Mouse (Mus musculus) limb, embryonic 12.5 days (tissue): ENCODE results near the gene Zc3h12c. TPM values are rescaled to one million over a fixed set of nuclear protein-coding genes. Genes with fewer than 3 reads are reported as not detected.

ENCODE experiments used
- ATAC-seq: fragments of 200-750 bp; cut with Nextera tagmentation; 2 replicates; pipeline ENCODE4 v1.8.0; 2017; ENCODE audit warnings: low read depth, moderate TSS enrichment; ENCODE audit not compliant: insufficient number of reproducible peaks, insufficient read depth, low FRiP score, low TSS enrichment
- H3K27ac ChIP-seq: fragments of 300-500 bp; sonication (generic); 2 replicates; pipeline ENCODE4 v1.5.1; 2016; ENCODE audit warnings: mild to moderate bottlenecking, moderate library complexity
- H3K27me3 ChIP-seq: fragments of 300-500 bp; sonication (generic); 2 replicates; pipeline ENCODE4 v1.6.1; 2016; ENCODE audit warnings: mild to moderate bottlenecking, moderate library complexity
- H3K36me3 ChIP-seq: fragments of 300-500 bp; sonication (generic); 2 replicates; pipeline ENCODE4 v1.6.1; 2016; ENCODE audit warnings: mild to moderate bottlenecking, moderate library complexity
- H3K4me1 ChIP-seq: fragments of 300-500 bp; sonication (generic); replicated peaks from 2 replicates; pipeline ENCODE4 v1.6.1; 2016
- H3K4me2 ChIP-seq: fragments of 300-500 bp; sonication (generic); 2 replicates; pipeline ENCODE4 v1.6.1; 2016; ENCODE audit warnings: mild to moderate bottlenecking, moderate library complexity
- H3K4me3 ChIP-seq: fragments of 300-500 bp; sonication (generic); replicated peaks from 2 replicates; pipeline ENCODE4 v1.5.1; 2016; ENCODE audit warnings: mild to moderate bottlenecking
- H3K9ac ChIP-seq: fragments of 300-500 bp; sonication (generic); replicated peaks from 2 replicates; pipeline ENCODE4 v1.6.1; 2016; ENCODE audit warnings: mild to moderate bottlenecking, moderate library complexity
- H3K9me3 ChIP-seq: fragments of 300-500 bp; sonication (generic); 2 replicates; pipeline ENCODE4 v1.6.1; 2016; ENCODE audit warnings: mild to moderate bottlenecking, moderate library complexity
- WGBS: fragments of 180-500 bp; shearing (Covaris S2); methylation state at CpG from one replicate; pipeline ENCODE4 v1.1.7; 2016; 5-methylcytosine and 5-hydroxymethylcytosine counted together
- polyA plus RNA-seq: library from polyadenylated mRNA; unstranded; fragments of >200 nt; fragmentation: Nextera tagmentation; extraction: Ambion mirVana; gene quantifications from 2 replicates; pipeline ENCODE4 v1.2.1, GENCODE M21; 2016

Gene Zc3h12c
- polyA plus RNA-seq, 1 experiment from 2014 or later: 2.8 TPM

GRCm38 (mm10) chr9:52148311-52148710 is 20.1 kb downstream of the Zc3h12c start:
- 85% methylated on average over 3 of the region's 3 CpGs for WGBS
- ATAC-seq: no peak
- Histone ChIP-seq H3K27me3 (no peaks in the 10 kb centered on the region), H3K4me1 (peaks cover 30% of the 10 kb centered on the region), H3K4me3 (0 out of 2 replicates have a peak overlapping the region, but pooled peaks have one; percentile 3), H3K9ac (no peak overlapping the region), H3K9me3 (no peaks in the 10 kb centered on the region), H3K27ac (peak overlapping the region; percentile 74; the same call in 1 of the 2 replicates), H3K4me2 (peak overlapping the region; percentile 37; the same call in 1 of the 2 replicates), H3K36me3 (peaks cover 4% of the 10 kb centered on the region; the same call in 1 of the 2 replicates)

DNA sequence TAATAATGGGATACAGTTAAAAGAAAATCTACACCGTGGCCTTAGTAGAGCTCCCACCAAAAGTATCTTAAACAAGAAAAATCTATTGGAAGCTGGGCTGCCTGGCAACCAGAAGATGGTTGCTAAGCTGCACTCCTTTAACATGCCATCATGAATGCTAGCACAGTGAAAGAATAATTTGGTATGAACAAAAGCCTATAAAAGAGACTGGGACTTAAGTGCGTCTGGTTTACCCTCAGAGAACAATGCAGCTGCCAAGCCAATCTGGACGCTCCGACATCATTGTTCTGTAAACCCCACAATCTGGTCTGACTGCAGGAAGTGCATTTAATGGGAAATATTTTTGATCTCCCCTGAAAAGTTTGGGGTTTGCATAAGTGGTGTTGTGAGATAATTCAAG is 22.1 kb downstream of the Zc3h12c start:
- Histone ChIP-seq H3K9me3 (no peaks in the 10 kb centered on the region), H3K4me2 (no peak overlapping the region), H3K9ac (no peak overlapping the region), H3K27ac (no peak overlapping the region), H3K36me3 (peaks cover 4% of the 10 kb centered on the region; the same call in 1 of the 2 replicates), H3K4me1 (peaks cover 20% of the 10 kb centered on the region), H3K27me3 (no peaks in the 10 kb centered on the region), H3K4me3 (no peak overlapping the region)
- no peak for ATAC-seq
- WGBS: 56% methylated on average over 4 of the region's 4 CpGs

DNA sequence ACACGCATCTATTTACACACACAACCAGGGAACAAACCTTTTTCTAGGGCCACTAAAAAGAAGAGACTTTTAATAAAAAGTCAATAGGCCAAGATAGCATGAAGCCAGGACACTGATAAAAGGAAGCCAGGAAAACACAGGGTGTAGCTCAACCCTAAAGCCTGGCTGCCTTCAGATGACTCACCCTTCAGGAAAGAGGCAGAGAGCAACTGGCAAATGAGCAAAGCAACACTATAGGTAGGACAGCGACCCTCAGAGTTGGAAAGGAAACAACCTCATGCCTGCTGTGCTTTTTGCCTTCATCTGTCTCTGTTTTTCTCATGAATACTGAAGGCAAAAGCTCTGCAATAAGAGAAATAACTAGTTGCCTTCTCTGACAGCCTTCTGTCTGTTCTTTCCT is 35.6 kb downstream of the Zc3h12c start:
- 0 out of 2 replicates have a peak, but pooled peaks cover 3% of the 10 kb centered on the region for H3K36me3 ChIP-seq
- H3K4me2 ChIP-seq: no peak overlapping the region
- H3K4me3 ChIP-seq: no peak overlapping the region
- H3K9me3 ChIP-seq: no peaks in the 10 kb centered on the region
- no peaks in the 10 kb centered on the region for H3K27me3 ChIP-seq
- no peaks in the 10 kb centered on the region for H3K4me1 ChIP-seq
- H3K9ac ChIP-seq: no peak overlapping the region
- 85% methylated on average over 2 of the region's 2 CpGs for WGBS
- no peak overlapping the region for H3K27ac ChIP-seq
- no peak for ATAC-seq

- no peaks in the 10 kb centered on the region for H3K4me1 ChIP-seq
- WGBS: 67% methylated on average over 4 of the region's 4 CpGs
- H3K27ac ChIP-seq: no peak overlapping the region
- no peaks in the 10 kb centered on the region for H3K27me3 ChIP-seq
- peaks cover 8% of the 10 kb centered on the region for H3K36me3 ChIP-seq
- no peak for ATAC-seq
- no peak overlapping the region for H3K4me3 ChIP-seq
- no peak overlapping the region for H3K9ac ChIP-seq
- no peak overlapping the region for H3K4me2 ChIP-seq
- no peaks in the 10 kb centered on the region for H3K9me3 ChIP-seq
Observed at GRCm38 (mm10) chr9:52130348-52130747, 38.0 kb downstream of the Zc3h12c start.

DNA sequence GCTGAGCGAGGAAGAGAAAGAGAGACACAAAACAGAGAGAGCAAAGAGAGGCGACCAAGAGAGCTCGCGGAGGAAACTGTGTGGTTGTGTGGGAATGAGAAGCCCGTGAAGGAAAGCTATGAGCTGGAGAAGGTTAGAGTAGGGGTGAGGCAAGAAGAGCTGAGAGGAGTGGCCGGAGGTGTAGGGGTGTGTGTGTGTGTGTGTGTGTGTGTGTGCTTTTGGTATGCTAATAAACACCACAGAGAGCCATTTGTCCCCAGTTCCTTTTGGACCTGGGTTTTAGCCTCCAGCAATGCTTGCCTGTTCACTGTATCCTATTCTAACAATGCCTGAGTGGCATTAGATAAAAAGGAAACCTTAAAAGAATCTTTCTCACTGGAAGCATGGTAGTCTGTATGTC is 43.1 kb downstream of the Zc3h12c start:
- Histone ChIP-seq H3K36me3 (peaks cover 13% of the 10 kb centered on the region), H3K4me3 (no peak overlapping the region), H3K27me3 (no peaks in the 10 kb centered on the region), H3K4me1 (no peaks in the 10 kb centered on the region), H3K9ac (no peak overlapping the region), H3K9me3 (no peaks in the 10 kb centered on the region), H3K27ac (no peak overlapping the region), H3K4me2 (no peak overlapping the region)
- WGBS: 94% methylated on average over 6 of the region's 6 CpGs
- ATAC-seq: no peak

- no peak overlapping the region for H3K27ac ChIP-seq
- H3K4me3 ChIP-seq: no peak overlapping the region
- H3K4me2 ChIP-seq: no peak overlapping the region
- H3K9me3 ChIP-seq: no peaks in the 10 kb centered on the region
- 86% methylated on average over 4 of the region's 4 CpGs for WGBS
- no peak for ATAC-seq
- H3K4me1 ChIP-seq: no peaks in the 10 kb centered on the region
- H3K9ac ChIP-seq: no peak overlapping the region
- no peaks in the 10 kb centered on the region for H3K27me3 ChIP-seq
- H3K36me3 ChIP-seq: peaks cover 37% of the 10 kb centered on the region
Observed at GRCm38 (mm10) chr9:52119212-52119611, 49.2 kb downstream of the Zc3h12c start.

DNA sequence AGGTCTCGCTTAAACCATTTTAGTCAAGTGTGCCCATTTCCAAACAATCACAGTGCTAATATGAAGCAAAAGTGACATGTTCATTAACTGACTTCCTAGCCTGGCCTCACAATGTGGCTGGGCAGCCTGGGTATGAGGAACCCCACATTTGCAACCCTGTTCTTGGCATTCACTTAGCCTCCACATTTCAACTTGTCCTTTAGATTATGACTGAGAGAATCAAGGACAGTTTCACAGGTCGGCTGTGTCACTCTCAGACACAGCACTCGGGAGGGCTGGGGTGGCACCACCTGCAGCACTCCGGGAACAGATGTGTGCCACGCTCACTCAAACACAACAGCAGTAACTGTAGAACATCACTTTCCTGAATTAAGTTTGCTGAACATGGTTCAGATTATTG is 55.3 kb downstream of the Zc3h12c start:
- WGBS: 88% methylated on average over 5 of the region's 5 CpGs
- H3K4me1 ChIP-seq: no peaks in the 10 kb centered on the region
- H3K27ac ChIP-seq: no peak overlapping the region
- no peaks in the 10 kb centered on the region for H3K27me3 ChIP-seq
- H3K36me3 ChIP-seq: peaks cover 19% of the 10 kb centered on the region
- no peak overlapping the region for H3K4me2 ChIP-seq
- no peak for ATAC-seq
- H3K9ac ChIP-seq: no peak overlapping the region
- no peak overlapping the region for H3K4me3 ChIP-seq
- no peaks in the 10 kb centered on the region for H3K9me3 ChIP-seq

- no peaks in the 10 kb centered on the region for H3K27me3 ChIP-seq
- H3K4me3 ChIP-seq: no peak overlapping the region
- no peak overlapping the region for H3K27ac ChIP-seq
- H3K4me2 ChIP-seq: no peak overlapping the region
- H3K9me3 ChIP-seq: no peaks in the 10 kb centered on the region
- ATAC-seq: no peak
- H3K4me1 ChIP-seq: no peaks in the 10 kb centered on the region
- H3K9ac ChIP-seq: no peak overlapping the region
- peaks cover 6% of the 10 kb centered on the region for H3K36me3 ChIP-seq
- WGBS: 58% methylated on average over 3 of the region's 3 CpGs
Observed at GRCm38 (mm10) chr9:52110738-52111137, 57.6 kb downstream of the Zc3h12c start.

DNA sequence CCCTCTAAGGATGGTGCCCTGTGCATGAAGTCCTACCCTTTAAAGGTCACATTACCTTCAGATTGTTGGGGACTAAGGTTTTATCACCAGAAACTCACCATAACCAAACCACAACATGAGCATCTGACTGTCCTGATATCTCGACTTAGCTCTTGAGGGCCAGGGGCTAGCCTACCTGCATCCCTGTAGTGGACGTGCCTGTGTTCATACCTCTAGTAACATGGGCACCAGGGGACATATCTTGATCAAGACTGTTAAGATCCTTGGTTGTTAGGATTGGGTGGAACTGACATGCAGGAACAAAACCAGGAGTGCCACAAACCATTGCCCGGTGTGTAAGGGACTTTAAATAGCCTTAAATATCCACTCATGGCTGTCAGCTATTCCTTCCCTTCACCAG is 61.2 kb downstream of the Zc3h12c start:
- no peaks in the 10 kb centered on the region for H3K27me3 ChIP-seq
- WGBS: 97% methylated on average over 3 of the region's 3 CpGs
- no peak overlapping the region for H3K4me3 ChIP-seq
- H3K4me1 ChIP-seq: peaks cover 9% of the 10 kb centered on the region; the same call in 1 of the 2 replicates
- no peak for ATAC-seq
- H3K4me2 ChIP-seq: no peak overlapping the region
- no peaks in the 10 kb centered on the region for H3K9me3 ChIP-seq
- no peak overlapping the region for H3K27ac ChIP-seq
- H3K36me3 ChIP-seq: no peaks in the 10 kb centered on the region
- no peak overlapping the region for H3K9ac ChIP-seq

DNA sequence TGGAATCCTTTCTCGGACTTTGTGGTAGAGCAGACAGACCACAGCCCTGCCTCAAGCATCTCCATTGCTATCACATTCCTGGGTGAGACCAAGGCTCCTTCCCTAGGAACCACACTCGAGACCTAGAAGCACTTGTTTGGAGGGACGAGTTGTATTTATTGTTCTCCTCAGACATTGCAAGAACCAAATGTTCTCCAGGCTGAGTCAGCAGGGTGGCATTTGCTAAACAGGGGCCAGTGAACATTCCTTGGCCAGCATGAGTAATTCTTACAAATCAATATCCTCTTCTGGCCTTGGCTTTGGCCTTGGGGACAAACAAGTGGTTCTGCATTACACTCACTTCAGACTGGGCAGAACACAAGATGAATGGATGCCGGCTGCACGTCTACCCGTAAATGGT is 62.9 kb downstream of the Zc3h12c start:
- Histone ChIP-seq H3K4me1 (peaks cover 13% of the 10 kb centered on the region; the same call in 1 of the 2 replicates), H3K36me3 (no peaks in the 10 kb centered on the region), H3K4me3 (no peak overlapping the region), H3K27ac (no peak overlapping the region), H3K9ac (no peak overlapping the region), H3K4me2 (no peak overlapping the region), H3K27me3 (no peaks in the 10 kb centered on the region), H3K9me3 (no peaks in the 10 kb centered on the region)
- WGBS: 86% methylated on average over 6 of the region's 6 CpGs
- ATAC-seq: no peak

- no peak overlapping the region for H3K9ac ChIP-seq
- H3K4me3 ChIP-seq: no peak overlapping the region
- ATAC-seq: no peak
- H3K27me3 ChIP-seq: no peaks in the 10 kb centered on the region
- peaks cover 13% of the 10 kb centered on the region; the same call in 1 of the 2 replicates for H3K4me1 ChIP-seq
- no peaks in the 10 kb centered on the region for H3K36me3 ChIP-seq
- 65% methylated on average over 8 of the region's 8 CpGs for WGBS
- H3K27ac ChIP-seq: no peak overlapping the region
- H3K4me2 ChIP-seq: no peak overlapping the region
- no peaks in the 10 kb centered on the region for H3K9me3 ChIP-seq
Observed at GRCm38 (mm10) chr9:52104225-52104615, 64.2 kb downstream of the Zc3h12c start.

GRCm38 (mm10) chr9:52103448-52104224 is 64.7 kb downstream of the Zc3h12c start:
- H3K36me3 ChIP-seq: no peaks in the 10 kb centered on the region
- no peak overlapping the region for H3K4me3 ChIP-seq
- ATAC-seq: no peak
- 75% methylated on average over 9 of the region's 9 CpGs for WGBS
- H3K4me2 ChIP-seq: no peak overlapping the region
- no peaks in the 10 kb centered on the region for H3K9me3 ChIP-seq
- H3K27ac ChIP-seq: no peak overlapping the region
- no peak overlapping the region for H3K9ac ChIP-seq
- peaks cover 13% of the 10 kb centered on the region; the same call in 1 of the 2 replicates for H3K4me1 ChIP-seq
- H3K27me3 ChIP-seq: no peaks in the 10 kb centered on the region
